Mouse (Mus musculus) midbrain, embryonic 16.5 days (tissue): ENCODE measurements around the gene Eddm3b. TPM values are rescaled to one million over a fixed set of nuclear protein-coding genes. Genes with fewer than 3 reads are reported as not detected.
"Not testable (repeated sequence)": the region's sequence is repeated elsewhere in the genome, so short reads cannot be mapped to it uniquely, and the experiment has no call there.

Source experiments
- ATAC-seq: fragments of 200-750 bp; cut with Nextera tagmentation; 2 replicates; pipeline ENCODE4 v1.8.0; 2017; ENCODE audit warnings: moderate TSS enrichment
- H3K27ac ChIP-seq: fragments of 300-500 bp; sonication (generic); 2 replicates; pipeline ENCODE4 v1.5.1; 2014; ENCODE audit warnings: mild to moderate bottlenecking, low read length, mixed read lengths
- H3K27me3 ChIP-seq: fragments of 300-500 bp; sonication (generic); 2 replicates; pipeline ENCODE4 v1.6.1; 2014; ENCODE audit warnings: low read depth, low read length, mixed read lengths; ENCODE audit not compliant: control insufficient read depth, insufficient read depth
- H3K36me3 ChIP-seq: fragments of 300-500 bp; sonication (generic); 2 replicates; pipeline ENCODE4 v1.6.1; 2014; ENCODE audit warnings: mild to moderate bottlenecking, low read length, moderate library complexity, mixed read lengths; ENCODE audit not compliant: control insufficient read depth, insufficient read depth
- H3K4me1 ChIP-seq: fragments of 300-500 bp; sonication (generic); 2 replicates; pipeline ENCODE4 v1.6.1; 2014; ENCODE audit warnings: mild to moderate bottlenecking, low read length, mixed read lengths; ENCODE audit not compliant: control insufficient read depth, insufficient read depth
- H3K4me2 ChIP-seq: fragments of 300-500 bp; sonication (generic); 2 replicates; pipeline ENCODE4 v1.6.1; 2014; ENCODE audit warnings: mild to moderate bottlenecking, low read length, mixed read lengths
- H3K4me3 ChIP-seq: fragments of 300-500 bp; sonication (generic); 2 replicates; pipeline ENCODE4 v1.5.1; 2014; ENCODE audit warnings: low read depth, mild to moderate bottlenecking, low read length, moderate library complexity, mixed read lengths
- H3K9ac ChIP-seq: fragments of 300-500 bp; sonication (generic); 2 replicates; pipeline ENCODE4 v1.6.1; 2014; ENCODE audit warnings: low read depth, low read length, mixed read lengths
- H3K9me3 ChIP-seq: fragments of 300-500 bp; sonication (generic); replicated peaks from 2 replicates; pipeline ENCODE4 v1.6.1; 2014; ENCODE audit warnings: mild to moderate bottlenecking, low read length, mixed read lengths; ENCODE audit not compliant: control insufficient read depth, poor library complexity, severe bottlenecking
- WGBS: fragments of 180-500 bp; shearing (Covaris S2); extraction: QIAGEN DNeasy Blood & Tissue Kit; methylation state at CpG from one replicate; pipeline ENCODE4 v1.1.7; 2014; 5-methylcytosine and 5-hydroxymethylcytosine counted together
- polyA plus RNA-seq: library from polyadenylated mRNA; unstranded; fragments of >200 nt; fragmentation: Nextera tagmentation; extraction: Ambion mirVana; gene quantifications from 2 replicates; pipeline ENCODE4 v1.2.1, GENCODE M21; 2015

Eddm3b gene
- polyA plus RNA-seq, 1 experiment from 2014 or later, result not detected

DNA sequence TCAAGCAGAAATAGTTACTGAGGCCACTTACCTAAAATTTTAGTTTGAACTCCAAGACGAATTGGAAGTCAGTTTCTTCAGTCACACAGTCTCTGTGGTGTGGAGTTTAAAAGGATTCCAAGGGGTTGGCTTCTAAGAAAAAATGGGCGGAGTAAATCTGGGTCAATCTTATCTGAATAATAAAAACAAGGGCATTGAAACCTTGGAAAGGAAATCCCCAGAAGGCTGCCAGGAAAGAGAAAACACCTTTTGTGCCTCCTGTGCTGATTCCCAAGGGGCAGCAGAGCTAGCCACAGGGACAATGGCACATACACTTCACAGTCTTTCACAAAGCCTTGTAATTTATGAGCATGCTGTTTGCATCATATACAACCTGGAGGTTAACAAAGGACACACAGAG, 32.5 kb downstream of the Eddm3b start, which contains the start of gene Rnase1:
TSS of gene Rnase1 (minus strand) at position 101 of the 400 bp plus-strand sequence.
- Histone ChIP-seq H3K4me1 (no peaks in the 10 kb centered on the region), H3K36me3 (no peaks in the 10 kb centered on the region), H3K4me3 (no peak within 1 kb of the TSS), H3K27ac (no peak within 1 kb of the TSS), H3K9me3 (no peaks in the 10 kb centered on the region), H3K27me3 (no peaks in the 10 kb centered on the region), H3K9ac (no peak within 1 kb of the TSS), H3K4me2 (no peak within 1 kb of the TSS)
- WGBS, result 46% methylated on average over 2 of the region's 2 CpGs
- no peak for ATAC-seq

DNA sequence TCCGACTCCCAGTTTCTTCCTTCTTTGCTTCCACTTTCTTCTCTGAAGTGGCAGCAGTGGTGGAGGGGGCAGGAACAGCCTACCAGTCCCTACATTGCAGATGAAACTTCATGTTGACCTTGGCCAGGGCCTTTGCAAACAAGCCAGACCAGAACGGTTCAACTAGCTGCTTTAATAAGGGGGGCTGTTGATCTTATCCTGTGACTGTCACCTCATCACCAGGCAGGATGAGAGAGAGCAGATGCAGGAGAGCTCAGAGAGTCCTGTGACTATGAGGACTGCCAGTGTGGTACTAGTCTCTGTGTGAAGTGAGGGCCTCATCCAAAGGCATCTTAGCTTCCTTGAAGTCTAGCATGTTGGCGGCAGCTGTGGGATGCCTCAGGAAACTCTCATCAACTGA, 33.8 kb downstream of the Eddm3b start:
- no peaks in the 10 kb centered on the region for H3K27me3 ChIP-seq
- no peak for ATAC-seq
- no peaks in the 10 kb centered on the region for H3K4me1 ChIP-seq
- H3K4me3 ChIP-seq, result no peak overlapping the region
- H3K4me2 ChIP-seq, result no peak overlapping the region
- no peaks in the 10 kb centered on the region for H3K9me3 ChIP-seq
- H3K9ac ChIP-seq, result no peak overlapping the region
- WGBS, result 74% methylated on average over 3 of the region's 3 CpGs
- no peak overlapping the region for H3K27ac ChIP-seq
- H3K36me3 ChIP-seq, result no peaks in the 10 kb centered on the region

GRCm38 (mm10) chr14:51149164-51149563, 34.9 kb downstream of the Eddm3b start:
- no peaks in the 10 kb centered on the region for H3K9me3 ChIP-seq
- H3K9ac ChIP-seq, result no peak overlapping the region
- ATAC-seq, result no peak
- no peaks in the 10 kb centered on the region for H3K4me1 ChIP-seq
- H3K27me3 ChIP-seq, result no peaks in the 10 kb centered on the region
- no peak overlapping the region for H3K27ac ChIP-seq
- no peak overlapping the region for H3K4me3 ChIP-seq
- H3K36me3 ChIP-seq, result no peaks in the 10 kb centered on the region
- 79% methylated on average over 5 of the region's 5 CpGs for WGBS
- H3K4me2 ChIP-seq, result no peak overlapping the region

GRCm38 (mm10) chr14:51150206-51150831, 36.1 kb downstream of the Eddm3b start:
- Histone ChIP-seq H3K27me3 (no peaks in the 10 kb centered on the region), H3K9ac (no peak overlapping the region), H3K4me1 (no peaks in the 10 kb centered on the region), H3K9me3 (no peaks in the 10 kb centered on the region), H3K27ac (no peak overlapping the region), H3K4me2 (no peak overlapping the region), H3K36me3 (no peaks in the 10 kb centered on the region), H3K4me3 (no peak overlapping the region)
- 96% methylated on average over 3 of the region's 3 CpGs for WGBS
- ATAC-seq, result no peak

GRCm38 (mm10) chr14:51152249-51152870, 38.1 kb downstream of the Eddm3b start:
- 89% methylated on average over 5 of the region's 5 CpGs for WGBS
- no peak overlapping the region for H3K4me3 ChIP-seq
- no peak overlapping the region for H3K9ac ChIP-seq
- H3K9me3 ChIP-seq, result no peaks in the 10 kb centered on the region
- no peak overlapping the region for H3K27ac ChIP-seq
- no peak for ATAC-seq
- H3K4me2 ChIP-seq, result no peak overlapping the region
- no peaks in the 10 kb centered on the region for H3K4me1 ChIP-seq
- no peaks in the 10 kb centered on the region for H3K27me3 ChIP-seq
- no peaks in the 10 kb centered on the region for H3K36me3 ChIP-seq

DNA sequence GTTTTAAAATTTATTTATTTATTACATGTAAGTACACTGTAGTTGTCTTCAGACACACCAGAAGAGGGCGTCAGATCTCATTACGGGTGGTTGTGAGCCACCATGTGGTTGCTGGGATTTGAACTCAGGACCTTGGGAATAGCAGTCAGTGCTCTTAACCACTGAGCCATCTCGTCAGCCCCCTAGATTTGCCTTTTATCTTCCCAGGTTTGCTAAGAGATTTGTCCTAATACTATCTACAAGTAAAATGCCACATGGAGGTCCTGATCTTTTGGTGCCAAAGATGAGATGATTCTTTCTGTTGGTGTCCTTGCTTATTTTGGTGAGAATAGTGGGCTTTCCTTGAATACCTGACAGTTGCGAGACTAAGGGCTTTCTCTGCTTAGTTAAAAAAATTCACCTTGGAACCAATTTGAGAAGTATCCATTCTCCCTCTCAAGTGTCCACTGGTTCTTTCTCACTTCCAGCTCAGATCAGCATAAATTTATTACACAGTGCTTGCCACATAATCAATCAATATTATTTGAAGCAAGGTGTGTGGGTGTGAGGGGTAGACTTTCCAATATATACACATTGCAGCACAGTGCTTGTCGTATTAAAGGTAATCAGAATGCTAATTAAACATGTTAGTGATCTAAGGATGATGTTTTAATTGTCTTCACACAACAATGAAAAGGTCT, 42.0 kb downstream of the Eddm3b start:
- H3K27ac ChIP-seq, result no peak overlapping the region
- H3K27me3 ChIP-seq, result no peaks in the 10 kb centered on the region
- ATAC-seq, result no peak
- no peak overlapping the region for H3K4me3 ChIP-seq
- WGBS, result 89% methylated on average over 5 of the region's 5 CpGs
- H3K9ac ChIP-seq, result no peak overlapping the region
- no peaks in the 10 kb centered on the region for H3K4me1 ChIP-seq
- no peaks in the 10 kb centered on the region for H3K9me3 ChIP-seq
- no peak overlapping the region for H3K4me2 ChIP-seq
- no peaks in the 10 kb centered on the region for H3K36me3 ChIP-seq

- no peak for ATAC-seq
- H3K4me1 ChIP-seq, result no peaks in the 10 kb centered on the region
- H3K9me3 ChIP-seq, result no peaks in the 10 kb centered on the region
- no peaks in the 10 kb centered on the region for H3K36me3 ChIP-seq
- no peak overlapping the region for H3K27ac ChIP-seq
- H3K4me3 ChIP-seq, result no peak overlapping the region
- no peak overlapping the region for H3K9ac ChIP-seq
- WGBS, result 86% methylated on average over 4 of the region's 4 CpGs
- no peaks in the 10 kb centered on the region for H3K27me3 ChIP-seq
- H3K4me2 ChIP-seq, result no peak overlapping the region
Observed at GRCm38 (mm10) chr14:51156736-51157068, 42.5 kb downstream of the Eddm3b start.

- no peak overlapping the region for H3K9ac ChIP-seq
- H3K36me3 ChIP-seq, result no peaks in the 10 kb centered on the region
- WGBS, result 96% methylated on average over 1 of the region's 1 CpGs
- no peak overlapping the region for H3K27ac ChIP-seq
- no peak overlapping the region for H3K4me2 ChIP-seq
- ATAC-seq, result no peak
- H3K4me1 ChIP-seq, result no peaks in the 10 kb centered on the region
- no peaks in the 10 kb centered on the region for H3K9me3 ChIP-seq
- H3K4me3 ChIP-seq, result no peak overlapping the region
- H3K27me3 ChIP-seq, result no peaks in the 10 kb centered on the region
Observed at GRCm38 (mm10) chr14:51157072-51157471, 42.8 kb downstream of the Eddm3b start.

DNA sequence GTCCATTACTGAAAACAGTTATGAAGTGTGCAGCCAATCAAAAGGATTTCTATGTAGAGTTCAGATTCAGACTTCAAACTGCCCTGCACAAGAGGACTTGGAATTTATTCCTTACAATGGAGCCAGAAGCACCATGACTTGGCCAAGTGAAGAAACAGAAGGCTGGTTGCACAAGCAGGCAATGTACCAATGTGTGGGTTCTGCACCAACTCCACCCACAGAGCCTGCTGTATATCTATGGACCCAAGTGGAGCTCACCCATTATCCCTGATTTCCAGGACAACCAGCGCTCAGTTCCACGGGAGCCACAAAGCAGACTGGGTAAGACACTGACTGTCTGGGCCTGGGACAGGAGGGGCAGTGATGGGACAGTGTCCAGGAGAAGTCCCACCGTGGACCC, 47.8 kb downstream of the Eddm3b start, which contains the start of gene Rnase2b:
TSS of gene Rnase2b (plus strand) at position 285 of the 400 bp plus-strand sequence.
- H3K9ac ChIP-seq, H3K9me3 ChIP-seq, H3K4me2 ChIP-seq, H3K27me3 ChIP-seq, H3K36me3 ChIP-seq, H3K4me3 ChIP-seq, H3K4me1 ChIP-seq, ATAC-seq, H3K27ac ChIP-seq: not testable (repeated sequence)
- WGBS, result 96% methylated on average over 3 of the region's 3 CpGs
